In the genomic region with DNA sequence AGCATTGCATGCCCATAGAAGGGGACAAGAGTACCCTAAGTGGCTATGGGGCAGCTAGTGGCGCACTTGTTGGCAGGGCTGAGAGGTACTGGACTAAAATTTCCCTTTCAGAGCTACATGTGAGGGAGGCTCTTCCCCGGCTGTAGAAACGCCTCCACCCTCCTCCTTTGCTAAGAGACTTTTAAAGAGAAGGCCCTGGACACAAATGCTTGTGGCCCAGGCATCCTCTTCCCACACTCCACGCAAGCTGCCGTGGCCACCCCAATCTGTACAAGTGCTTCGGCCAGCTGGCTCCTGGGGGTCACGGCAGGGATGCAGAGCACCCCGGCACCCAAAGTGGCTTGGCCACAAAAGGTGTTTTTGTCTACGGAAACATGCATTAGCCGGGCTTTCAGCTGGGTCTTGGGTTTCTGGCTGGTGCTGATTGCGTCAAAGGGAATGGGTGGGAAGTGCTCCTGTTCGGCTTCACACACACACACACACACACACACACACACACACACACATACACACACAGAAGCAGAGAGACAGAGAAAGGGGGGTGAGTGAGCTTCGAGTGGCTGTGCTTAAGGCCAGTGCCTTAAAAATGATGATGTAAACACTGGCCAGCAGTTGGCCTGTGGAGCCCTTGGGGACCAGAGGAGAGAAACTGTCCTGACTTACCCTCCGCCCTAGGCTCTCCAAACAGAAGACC, we compare ENCODE assay signal across 7 mouse cellular contexts. TPM values are rescaled to one million over a fixed set of nuclear protein-coding genes. Genes with fewer than 3 reads are reported as not detected.
A peak's percentile ranks its signal among the peaks of the same experiment; 100 is the strongest.
DNase-seq lines count a peak whose midpoint lies in the region; ATAC-seq lines count a peak whose summit lies in the region.

No protein-coding gene starts in this region.

- H3K27me3 ChIP-seq in liver, embryonic 16.5 days (ENCODE audit: control insufficient read depth, insufficient read depth, low read depth, low read length) = no peaks in the 10 kb centered on the region
- no peaks in the 10 kb centered on the region for H3K27me3 ChIP-seq in liver, embryonic 11.5 days (replicated peaks; ENCODE audit: control insufficient read depth, insufficient read depth, low read length)
- H3K27me3 ChIP-seq in heart, embryonic 11.5 days (ENCODE audit: control insufficient read depth, insufficient read depth, low read length) = no peaks in the 10 kb centered on the region
- H3K27me3 ChIP-seq in intestine, embryonic 16.5 days (replicated peaks; ENCODE audit: control insufficient read depth, insufficient read depth, low read length) = no peaks in the 10 kb centered on the region

- no peaks in the 10 kb centered on the region for H3K36me3 ChIP-seq in liver, embryonic 16.5 days (ENCODE audit: control insufficient read depth, insufficient read depth)
- no peaks in the 10 kb centered on the region for H3K36me3 ChIP-seq in liver, embryonic 11.5 days (ENCODE audit: control insufficient read depth, insufficient read depth, low read length)
- no peaks in the 10 kb centered on the region for H3K36me3 ChIP-seq in heart, embryonic 11.5 days (ENCODE audit: control insufficient read depth, insufficient read depth, low read length)
- no peaks in the 10 kb centered on the region for H3K36me3 ChIP-seq in intestine, embryonic 16.5 days (ENCODE audit: control insufficient read depth, insufficient read depth, low read length)

- 68% methylated on average over 14 of the region's 14 CpGs for WGBS in liver, embryonic 16.5 days (ENCODE audit: insufficient replicate concordance)
- 71% methylated on average over 14 of the region's 14 CpGs for WGBS in liver, embryonic 11.5 days
- WGBS in heart, embryonic 11.5 days (ENCODE audit: insufficient replicate concordance) = 70% methylated on average over 14 of the region's 14 CpGs
- WGBS in intestine, embryonic 16.5 days = 52% methylated on average over 14 of the region's 14 CpGs

- no peak overlapping the region for H3K9ac ChIP-seq in liver, embryonic 16.5 days (ENCODE audit: low read depth, low read length)
- no peak overlapping the region for H3K9ac ChIP-seq in liver, embryonic 11.5 days (ENCODE audit: low read depth, low read length)
- H3K9ac ChIP-seq in heart, embryonic 11.5 days (ENCODE audit: low read depth, low read length) = peak overlapping the region; percentile 43
- peak overlapping the region; percentile 60 for H3K9ac ChIP-seq in intestine, embryonic 16.5 days (ENCODE audit: low read depth, low read length)

- no peak overlapping the region for H3K4me3 ChIP-seq in liver, embryonic 16.5 days (ENCODE audit: low read depth, low read length)
- H3K4me3 ChIP-seq in liver, embryonic 11.5 days (ENCODE audit: low read depth, low read length) = no peak overlapping the region
- H3K4me3 ChIP-seq in heart, embryonic 11.5 days (ENCODE audit: low read depth, low read length) = no peak overlapping the region
- H3K4me3 ChIP-seq in intestine, embryonic 16.5 days (ENCODE audit: low read length) = no peak overlapping the region

- no peak overlapping the region for H3K4me2 ChIP-seq in liver, embryonic 16.5 days (ENCODE audit: low read depth, low read length)
- no peak overlapping the region for H3K4me2 ChIP-seq in liver, embryonic 11.5 days
- H3K4me2 ChIP-seq in heart, embryonic 11.5 days = no peak overlapping the region
- no peak overlapping the region for H3K4me2 ChIP-seq in intestine, embryonic 16.5 days (ENCODE audit: low read depth, low read length)

- no peak for ATAC-seq in liver, embryonic 16.5 days (ENCODE audit: low read depth)
- ATAC-seq in liver, embryonic 11.5 days (replicated peaks; ENCODE audit: low FRiP score) = no peak
- no peak for ATAC-seq in heart, embryonic 11.5 days (replicated peaks; ENCODE audit: insufficient number of reproducible peaks, low FRiP score, low TSS enrichment)
- ATAC-seq in intestine, embryonic 16.5 days = 0 out of 2 replicates have a peak, but pooled peaks have one; percentile 5

- peaks cover 5% of the 10 kb centered on the region; the same call in 1 of the 2 replicates for H3K4me1 ChIP-seq in liver, embryonic 16.5 days (ENCODE audit: control insufficient read depth, low read depth, low read length)
- peaks cover 20% of the 10 kb centered on the region for H3K4me1 ChIP-seq in liver, embryonic 11.5 days (replicated peaks; ENCODE audit: control insufficient read depth, insufficient read depth, low read length)
- H3K4me1 ChIP-seq in heart, embryonic 11.5 days (ENCODE audit: control insufficient read depth, insufficient read depth, low read length) = peaks cover 57% of the 10 kb centered on the region
- peaks cover 68% of the 10 kb centered on the region for H3K4me1 ChIP-seq in intestine, embryonic 16.5 days (ENCODE audit: control insufficient read depth, insufficient read depth, low read length)

- no peak for DNase-seq in liver, embryonic 11.5 days (ENCODE audit: low spot score)
- peak; percentile 50 for DNase-seq in lung, postnatal 36 days
- no peak for DNase-seq in c-Kit-positive CD71-positive TER-119-positive erythroid progenitor cells, embryonic 14.5 days (ENCODE audit: low spot score)
- no peak for DNase-seq in T-cell, adult 2 months (ENCODE audit: low spot score)

- H3K9me3 ChIP-seq in liver, embryonic 16.5 days (replicated peaks; ENCODE audit: control insufficient read depth, low read length) = no peaks in the 10 kb centered on the region
- no peaks in the 10 kb centered on the region for H3K9me3 ChIP-seq in liver, embryonic 11.5 days (ENCODE audit: control insufficient read depth, low read length)
- no peaks in the 10 kb centered on the region for H3K9me3 ChIP-seq in heart, embryonic 11.5 days (replicated peaks; ENCODE audit: control insufficient read depth, low read length)
- H3K9me3 ChIP-seq in intestine, embryonic 16.5 days (ENCODE audit: control insufficient read depth, low read length) = no peaks in the 10 kb centered on the region

- H3K27ac ChIP-seq in liver, embryonic 16.5 days (ENCODE audit: low read length) = peak overlapping the region; percentile 31; the same call in 1 of the 2 replicates
- H3K27ac ChIP-seq in liver, embryonic 11.5 days (ENCODE audit: low read depth, low read length) = no peak overlapping the region
- H3K27ac ChIP-seq in heart, embryonic 11.5 days (ENCODE audit: low read depth, low read length) = peak overlapping the region; percentile 62
- H3K27ac ChIP-seq in intestine, embryonic 16.5 days (ENCODE audit: low read length) = peak overlapping the region; percentile 71

RNA-seq across cellular contexts. Expression of gene Atp2a2, which starts 23.4 kb away (rescaled TPM):
- 10.0 and 11.3 TPM in 2 replicates for polyA plus RNA-seq in liver, embryonic 16.5 days (2015; fragmentation: Nextera tagmentation; extraction: Ambion mirVana)
- polyA plus RNA-seq in liver, embryonic 11.5 days (2014; fragmentation: Nextera tagmentation; extraction: Ambion mirVana) = 45.2 and 46.8 TPM in 2 replicates
- polyA plus RNA-seq in heart, embryonic 11.5 days (2014; fragmentation: Nextera tagmentation; extraction: Ambion mirVana) = 255 and 272 TPM in 2 replicates
- polyA plus RNA-seq in intestine, embryonic 16.5 days (2015; fragmentation: Nextera tagmentation; extraction: Ambion mirVana) = 20.4 and 27.2 TPM in 2 replicates

Comparison
In these comparisons a context has a peak if more than half of its experiments do, and no peak if none do; other contexts are left out.
1. H3K9ac ChIP-seq: peak in heart, embryonic 11.5 days (single experiment) and intestine, embryonic 16.5 days (single experiment); none in liver, embryonic 16.5 days (single experiment) and liver, embryonic 11.5 days (single experiment).